Mouse (Mus musculus): ENCODE measurements at regions not wholly inside any gene's neighbourhood (a gene's known extent, or its start where the extent isn't known, plus 50 kb on each side); places are given as distances from the start of the nearest gene placed in this dataset.
"Not testable (repeated sequence)": the region's sequence is repeated elsewhere in the genome, so short reads cannot be mapped to it uniquely, and the experiment has no call there.

- H3K4me2 ChIP-seq: no peak overlapping the region
- H3K27me3 ChIP-seq: no peaks in the 10 kb centered on the region
- no peak overlapping the region for H3K4me3 ChIP-seq
- H3K36me3 ChIP-seq: no peaks in the 10 kb centered on the region
- no peak for ATAC-seq (ENCODE audit: low FRiP score, low read depth)
- H3K9me3 ChIP-seq: no peaks in the 10 kb centered on the region
- no peak overlapping the region for H3K27ac ChIP-seq (replicated peaks)
- 0 out of 2 replicates have a peak, but pooled peaks cover 2% of the 10 kb centered on the region for H3K4me1 ChIP-seq (replicated peaks)
- no peak overlapping the region for H3K9ac ChIP-seq
These were observed 410.9 kb upstream of the Agtr1b start for GRCm38 (mm10) chr3:20777883-20778282.

- Histone ChIP-seq H3K9ac (no peak overlapping the region), H3K27me3 (no peaks in the 10 kb centered on the region), H3K27ac (replicated peaks) (0 out of 2 replicates have a peak overlapping the region, but pooled peaks have one; percentile 41), H3K36me3 (no peaks in the 10 kb centered on the region), H3K4me2 (no peak overlapping the region), H3K9me3 (no peaks in the 10 kb centered on the region), H3K4me3 (no peak overlapping the region), H3K4me1 (replicated peaks) (0 out of 2 replicates have a peak, but pooled peaks cover 2% of the 10 kb centered on the region)
- WGBS: 42% methylated on average over 2 of the region's 2 CpGs
- ATAC-seq (ENCODE audit: low FRiP score, low read depth): peak; percentile 30; the same call in 1 of the 2 replicates
These were observed 410.0 kb upstream of the Agtr1b start for GRCm38 (mm10) chr3:20776964-20777304.

GRCm38 (mm10) chr3:20776128-20776963 is 409.4 kb upstream of the Agtr1b start:
- Histone ChIP-seq H3K4me3 (no peak overlapping the region), H3K27ac (replicated peaks) (peak overlapping the region; percentile 41), H3K4me2 (no peak overlapping the region), H3K36me3 (no peaks in the 10 kb centered on the region), H3K4me1 (replicated peaks) (0 out of 2 replicates have a peak, but pooled peaks cover 2% of the 10 kb centered on the region), H3K9ac (no peak overlapping the region), H3K9me3 (no peaks in the 10 kb centered on the region), H3K27me3 (no peaks in the 10 kb centered on the region)
- 26% methylated on average over 4 of the region's 4 CpGs for WGBS
- ATAC-seq (ENCODE audit: low FRiP score, low read depth): peak; percentile 76

DNA sequence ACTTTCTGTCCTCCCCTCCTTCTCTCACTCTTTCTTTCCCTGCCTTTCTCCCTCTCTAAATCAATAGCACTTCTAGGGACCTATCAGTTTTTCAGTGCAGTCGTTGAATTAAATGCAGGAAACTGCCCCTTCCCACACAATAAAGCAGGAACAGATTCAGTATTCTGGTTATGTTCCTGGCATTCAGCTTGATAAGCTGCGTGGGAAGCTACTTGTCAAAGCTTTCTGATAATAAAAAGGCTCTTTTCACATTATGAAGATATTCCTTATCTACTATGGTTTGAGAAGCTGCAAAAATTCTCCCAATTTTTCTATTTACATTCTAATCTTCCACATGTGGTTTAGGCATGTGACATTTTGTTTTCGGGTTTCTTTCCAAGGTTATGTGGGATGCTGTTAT is 367.3 kb upstream of the Agtr1b start:
- H3K4me1 ChIP-seq (replicated peaks): no peaks in the 10 kb centered on the region
- no peak for ATAC-seq (ENCODE audit: low FRiP score, low read depth)
- H3K9ac ChIP-seq: no peak overlapping the region
- H3K4me2 ChIP-seq: no peak overlapping the region
- H3K9me3 ChIP-seq: no peaks in the 10 kb centered on the region
- 74% methylated on average over 3 of the region's 3 CpGs for WGBS
- no peak overlapping the region for H3K27ac ChIP-seq (replicated peaks)
- no peaks in the 10 kb centered on the region for H3K36me3 ChIP-seq
- H3K4me3 ChIP-seq: no peak overlapping the region
- no peaks in the 10 kb centered on the region for H3K27me3 ChIP-seq

DNA sequence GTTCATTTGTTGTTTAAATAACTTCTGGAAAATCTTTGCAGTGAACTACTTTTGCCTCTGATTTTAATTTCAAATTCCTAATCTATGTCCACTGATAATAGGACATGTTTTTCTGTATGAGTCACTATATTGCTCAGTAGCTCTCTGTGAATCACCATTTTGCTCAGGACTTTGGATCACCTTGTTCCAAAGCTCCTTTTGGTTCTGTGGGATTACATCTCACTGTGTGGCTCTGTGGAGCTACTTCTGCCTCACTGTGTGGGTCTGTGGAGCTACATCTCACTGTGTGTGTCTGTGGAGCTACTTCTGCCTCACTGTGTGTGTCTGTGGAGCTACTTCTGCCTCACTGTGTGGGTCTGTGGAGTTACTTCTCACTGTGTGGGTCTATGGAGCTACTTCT is 365.0 kb upstream of the Agtr1b start:
- Histone ChIP-seq H3K9me3 (no peaks in the 10 kb centered on the region), H3K4me1 (replicated peaks) (no peaks in the 10 kb centered on the region), H3K27me3 (no peaks in the 10 kb centered on the region), H3K9ac (no peak overlapping the region), H3K36me3 (no peaks in the 10 kb centered on the region), H3K4me3 (no peak overlapping the region), H3K27ac (replicated peaks) (no peak overlapping the region), H3K4me2 (no peak overlapping the region)
- no peak for ATAC-seq (ENCODE audit: low FRiP score, low read depth)

DNA sequence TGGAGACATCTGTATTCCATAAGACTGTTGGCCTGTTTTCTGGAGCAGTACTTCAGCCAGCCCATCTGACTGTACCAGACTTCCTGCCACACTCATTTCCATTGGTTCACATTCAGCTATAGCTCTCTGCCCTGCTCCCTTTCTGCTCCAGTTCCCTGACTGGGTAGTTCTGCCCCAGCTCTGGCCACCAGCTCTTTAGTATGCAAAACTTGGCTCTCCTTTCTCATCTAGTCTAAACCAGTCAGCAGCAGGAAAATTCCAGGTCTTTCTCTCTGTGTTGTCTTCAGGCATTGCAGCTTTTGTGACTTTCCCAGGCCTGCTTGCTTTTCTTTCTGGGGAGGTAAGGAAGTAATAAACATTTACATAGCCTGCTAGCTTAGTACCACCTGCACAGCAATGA is 363.5 kb upstream of the Agtr1b start:
- Histone ChIP-seq H3K9ac (no peak overlapping the region), H3K36me3 (no peaks in the 10 kb centered on the region), H3K9me3 (no peaks in the 10 kb centered on the region), H3K4me1 (replicated peaks) (no peaks in the 10 kb centered on the region), H3K27me3 (no peaks in the 10 kb centered on the region), H3K4me2 (no peak overlapping the region), H3K27ac (replicated peaks) (no peak overlapping the region), H3K4me3 (no peak overlapping the region)
- ATAC-seq (ENCODE audit: low FRiP score, low read depth): no peak

DNA sequence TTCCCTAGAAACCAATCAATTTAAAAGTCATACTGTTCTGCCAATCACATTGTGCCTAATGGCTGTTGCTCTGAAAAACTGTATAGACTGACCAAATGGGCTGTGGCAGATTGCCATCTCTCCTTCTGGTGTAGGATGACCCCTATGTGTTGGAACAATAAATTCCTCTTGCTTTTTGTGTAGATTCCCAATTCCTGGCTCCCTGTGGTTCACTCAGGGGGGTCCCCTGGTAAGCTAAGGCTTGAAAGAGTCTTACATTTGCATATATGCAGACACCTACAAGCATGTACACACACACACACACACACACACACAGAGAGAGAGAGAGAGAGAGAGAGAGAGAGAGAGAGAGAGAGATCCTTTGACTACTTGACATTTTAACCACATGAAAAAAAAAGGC is 362.8 kb upstream of the Agtr1b start:
- H3K4me1 ChIP-seq (replicated peaks); H3K9ac ChIP-seq; H3K36me3 ChIP-seq; H3K27me3 ChIP-seq; H3K27ac ChIP-seq (replicated peaks); H3K4me3 ChIP-seq; H3K4me2 ChIP-seq; H3K9me3 ChIP-seq; ATAC-seq (ENCODE audit: low FRiP score, low read depth): not testable (repeated sequence)

DNA sequence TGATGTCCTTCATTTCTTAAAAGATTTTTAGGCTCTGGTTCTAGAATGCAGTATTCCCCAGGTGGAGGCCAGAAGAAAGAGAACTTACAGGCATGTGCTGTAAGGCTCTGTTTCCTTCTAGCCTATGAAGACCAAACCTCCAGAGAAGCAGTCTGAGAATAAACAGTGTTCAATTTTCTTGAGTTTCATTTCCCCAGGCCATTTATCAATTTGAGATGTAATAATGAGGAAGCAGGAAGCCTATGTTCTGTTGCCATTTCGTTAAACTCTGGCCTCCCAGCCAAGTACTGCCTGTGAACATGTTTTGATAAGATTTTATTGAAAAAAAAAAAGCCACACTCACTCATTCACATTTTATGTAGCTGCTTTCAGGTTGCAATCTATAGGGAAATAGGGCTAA is 347.7 kb upstream of the Agtr1b start:
- no peak for ATAC-seq (ENCODE audit: low FRiP score, low read depth)
- WGBS: 55% methylated on average over 1 of the region's 1 CpGs

GRCm38 (mm10) chr3:20709661-20710060 is 342.7 kb upstream of the Agtr1b start:
- Histone ChIP-seq H3K9ac (no peak overlapping the region), H3K4me2 (no peak overlapping the region), H3K27ac (replicated peaks) (no peak overlapping the region), H3K27me3 (no peaks in the 10 kb centered on the region), H3K36me3 (no peaks in the 10 kb centered on the region), H3K4me3 (no peak overlapping the region), H3K4me1 (replicated peaks) (no peaks in the 10 kb centered on the region), H3K9me3 (no peaks in the 10 kb centered on the region)
- WGBS: 66% methylated on average over 2 of the region's 2 CpGs
- ATAC-seq (ENCODE audit: low FRiP score, low read depth): no peak

More for the DNA sequence above, 347.7 kb upstream of the Agtr1b start:
- no peaks in the 10 kb centered on the region for H3K9me3 ChIP-seq
- H3K36me3 ChIP-seq: no peaks in the 10 kb centered on the region
- H3K27me3 ChIP-seq: no peaks in the 10 kb centered on the region
- no peaks in the 10 kb centered on the region for H3K4me1 ChIP-seq (replicated peaks)
- H3K4me2 ChIP-seq: no peak overlapping the region
- H3K4me3 ChIP-seq: no peak overlapping the region
- H3K27ac ChIP-seq (replicated peaks): no peak overlapping the region
- no peak overlapping the region for H3K9ac ChIP-seq

DNA sequence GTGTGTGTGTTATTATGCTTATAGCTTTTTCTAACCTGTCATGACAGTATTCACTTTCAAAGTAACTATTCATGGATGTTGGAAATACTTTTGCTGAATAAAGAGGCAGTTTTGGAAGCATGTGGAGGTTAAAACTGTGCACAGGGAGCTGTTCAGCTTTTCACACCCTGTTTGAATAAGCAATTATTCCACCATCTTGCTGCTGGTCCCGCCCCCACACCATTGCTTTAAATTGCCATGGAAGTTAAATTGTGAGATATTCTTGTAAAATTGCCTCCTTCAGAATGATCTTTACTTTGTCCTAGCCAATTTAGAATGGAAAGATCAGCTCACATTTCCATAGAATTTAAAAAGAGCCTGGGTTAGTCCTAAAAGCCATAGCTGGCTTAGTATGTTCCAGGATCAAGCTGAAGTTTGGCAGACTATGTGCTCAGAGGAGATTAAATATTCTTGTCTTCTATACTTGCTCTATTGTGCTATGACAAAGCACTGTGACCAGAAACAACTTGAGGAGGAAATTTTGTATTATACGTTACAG is 328.4 kb upstream of the Agtr1b start:
- Histone ChIP-seq H3K27me3 (no peaks in the 10 kb centered on the region), H3K9me3 (no peaks in the 10 kb centered on the region), H3K4me1 (replicated peaks) (no peaks in the 10 kb centered on the region), H3K36me3 (no peaks in the 10 kb centered on the region), H3K9ac (no peak overlapping the region), H3K27ac (replicated peaks) (no peak overlapping the region), H3K4me2 (no peak overlapping the region), H3K4me3 (no peak overlapping the region)
- 86% methylated on average over 2 of the region's 2 CpGs for WGBS
- ATAC-seq (ENCODE audit: low FRiP score, low read depth): no peak

- Histone ChIP-seq H3K4me2 (no peak overlapping the region), H3K36me3 (no peaks in the 10 kb centered on the region), H3K27me3 (no peaks in the 10 kb centered on the region), H3K27ac (replicated peaks) (no peak overlapping the region), H3K9me3 (no peaks in the 10 kb centered on the region), H3K9ac (no peak overlapping the region), H3K4me1 (replicated peaks) (no peaks in the 10 kb centered on the region), H3K4me3 (no peak overlapping the region)
- 76% methylated on average over 6 of the region's 6 CpGs for WGBS
- no peak for ATAC-seq (ENCODE audit: low FRiP score, low read depth)
These were observed 314.0 kb upstream of the Agtr1b start for GRCm38 (mm10) chr3:20680944-20681494.

DNA sequence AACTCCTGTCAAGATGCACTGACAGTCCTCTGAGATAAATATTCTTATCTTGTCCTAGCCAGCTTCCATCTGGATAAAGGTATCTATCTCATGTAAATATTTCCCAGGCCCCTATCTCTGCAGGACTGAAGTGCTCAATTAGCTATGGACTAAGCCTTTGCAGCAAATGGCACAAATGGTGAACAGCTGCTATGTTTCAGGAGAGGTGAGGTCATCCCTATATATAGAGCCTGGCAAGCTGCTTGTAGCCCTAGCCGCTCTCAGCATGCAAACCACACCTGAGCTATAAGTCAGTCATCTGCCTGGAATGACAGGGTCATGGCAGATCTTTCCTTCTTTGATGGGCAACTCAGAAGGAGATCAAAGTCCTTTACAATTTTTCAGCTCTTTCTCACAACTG is 294.9 kb upstream of the Agtr1b start:
- 57% methylated on average over 1 of the region's 1 CpGs for WGBS
- H3K4me3 ChIP-seq: no peak overlapping the region
- H3K27me3 ChIP-seq: no peaks in the 10 kb centered on the region
- H3K9ac ChIP-seq: no peak overlapping the region
- H3K4me1 ChIP-seq (replicated peaks): no peaks in the 10 kb centered on the region
- no peak overlapping the region for H3K4me2 ChIP-seq
- no peak overlapping the region for H3K27ac ChIP-seq (replicated peaks)
- ATAC-seq (ENCODE audit: low FRiP score, low read depth): peak; percentile 65
- H3K36me3 ChIP-seq: no peaks in the 10 kb centered on the region
- H3K9me3 ChIP-seq: no peaks in the 10 kb centered on the region
